Mouse (Mus musculus) macrophage (primary cell): Measurements from ENCODE around the gene Gm8126. TPM values are rescaled to one million over a fixed set of nuclear protein-coding genes. Genes with fewer than 3 reads are reported as not detected.
"Not testable (repeated sequence)": the region's sequence is repeated elsewhere in the genome, so short reads cannot be mapped to it uniquely, and the experiment has no call there.

ENCODE experiments used
- H3K27ac ChIP-seq: fragments of 350-480 bp; formaldehyde crosslinking; 2 replicates; pipeline ENCODE4 v1.9.0; 2021
- H3K36me3 ChIP-seq: fragments of 350-480 bp; formaldehyde crosslinking; 2 replicates; pipeline ENCODE4 v1.9.0; 2021; ENCODE audit errors: inconsistent target
- H3K4me3 ChIP-seq: fragments of 350-480 bp; formaldehyde crosslinking; 2 replicates; pipeline ENCODE4 v1.9.0; 2021; ENCODE audit errors: inconsistent target
- H3K79me2 ChIP-seq: fragments of 350-480 bp; formaldehyde crosslinking; 2 replicates; pipeline ENCODE4 v1.9.0; 2021; ENCODE audit errors: inconsistent target
- WGBS: methylation state at CpG from one replicate; pipeline ENCODE4 v1.1.7; 2026; ENCODE audit warnings: inconsistent platforms; ENCODE audit not compliant: missing documents; 5-methylcytosine and 5-hydroxymethylcytosine counted together
- polyA plus RNA-seq: library from polyadenylated mRNA; stranded (reverse); fragments of 250-400 nt; gene quantifications from 3 replicates; pipeline ENCODE4 v1.2.4, GENCODE M21; 2018; ENCODE audit warnings: inconsistent platforms
- total RNA-seq, 78 experiments: library from RNA; depleted of rRNA; stranded (reverse); fragments of 250-400 nt; gene quantifications; 1 replicate in 9 of 78; 2 replicates in 24 of 78; 3 replicates in 43 of 78; 4 replicates in 2 of 78; pipeline ENCODE4 v1.2.4; 2018; ENCODE audit warnings: inconsistent platforms in 56 of 78

The Gm8126 gene
- not detected for total RNA-seq (2018; cell fraction: chromatin; rRNA removed)
- not detected for total RNA-seq (2018; cell fraction: cytosol; rRNA removed)
- total RNA-seq (2018; cell fraction: nucleus; rRNA removed), result not detected
- not detected in 3 replicates for polyA plus RNA-seq

GRCm38 (mm10) chr14:43258349-43258748 lies at the start of gene Gm8126:
Gm8126 (plus strand) TSS chr14:43258649.
- WGBS, result no CpG with 5 or more reads among the region's 4 CpGs
- H3K36me3 ChIP-seq, H3K27ac ChIP-seq, H3K79me2 ChIP-seq, H3K4me3 ChIP-seq: not testable (repeated sequence)

- not testable (repeated sequence) for H3K79me2 ChIP-seq, H3K4me3 ChIP-seq, H3K36me3 ChIP-seq, H3K27ac ChIP-seq
- no CpG with 5 or more reads among the region's 4 CpGs for WGBS
Observed at GRCm38 (mm10) chr14:43235204-43235603, 23.2 kb upstream of the Gm8126 start, which contains the start of gene Gm8122. Gm8122 (minus strand) TSS chr14:43235304.

DNA sequence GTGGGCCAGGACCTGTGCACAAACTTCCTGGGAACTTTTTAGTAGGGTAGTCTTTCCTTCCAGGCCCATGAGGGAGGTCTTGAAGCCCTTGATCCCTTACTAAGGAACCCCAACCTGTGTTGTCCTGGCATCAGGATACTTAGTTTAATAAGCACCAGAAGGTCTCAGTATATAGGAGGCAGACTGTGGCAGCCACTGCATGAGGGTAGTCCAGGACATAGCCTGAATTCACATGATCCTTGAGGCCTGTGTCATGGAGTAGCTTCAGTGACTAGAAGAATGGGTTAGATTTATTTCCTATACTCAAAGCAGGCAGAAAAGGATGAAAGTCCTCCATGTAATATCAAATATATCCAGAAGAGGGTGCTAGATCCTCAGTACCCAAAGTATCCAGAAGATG lies 20.7 kb upstream of the Gm8126 start:
- H3K27ac ChIP-seq, H3K79me2 ChIP-seq, H3K4me3 ChIP-seq, H3K36me3 ChIP-seq: not testable (repeated sequence)

DNA sequence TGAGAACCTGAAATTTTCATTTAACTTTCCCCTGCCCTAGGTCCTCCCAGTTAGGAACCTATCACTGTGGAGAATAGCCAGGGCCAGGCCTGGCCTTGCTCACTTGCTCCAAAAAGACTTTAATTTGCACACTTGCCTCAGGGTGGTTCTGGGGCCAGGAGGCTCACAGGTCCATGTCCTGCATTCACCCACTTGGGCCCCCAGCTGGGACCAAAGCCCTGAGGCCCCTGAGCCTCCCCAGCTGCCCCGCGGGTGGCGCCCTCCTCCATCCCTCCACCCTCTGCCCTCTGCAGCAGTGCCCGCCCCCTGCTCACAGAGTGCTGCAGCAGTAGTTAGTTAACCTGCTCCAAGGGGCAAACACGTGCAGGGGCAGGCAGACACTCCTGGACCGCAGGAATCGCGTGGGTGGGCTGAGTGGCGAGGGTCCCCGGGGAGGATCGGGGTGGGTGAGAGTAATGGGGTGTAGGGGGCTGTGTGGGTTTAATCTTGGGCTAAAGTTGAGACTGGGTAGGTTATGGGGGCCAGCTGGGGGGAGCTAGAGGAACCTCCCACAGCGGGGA lies 8.8 kb upstream of the Gm8126 start:
- not testable (repeated sequence) for H3K79me2 ChIP-seq, H3K27ac ChIP-seq, H3K36me3 ChIP-seq, H3K4me3 ChIP-seq
- WGBS, result no CpG with 5 or more reads among the region's 12 CpGs

- H3K36me3 ChIP-seq, H3K4me3 ChIP-seq, H3K79me2 ChIP-seq, H3K27ac ChIP-seq: not testable (repeated sequence)
- whole genome bisulfite sequencing, result 40% methylated on average over 4 of the region's 6 CpGs
Observed at GRCm38 (mm10) chr14:43250549-43251253, 7.7 kb upstream of the Gm8126 start.

DNA sequence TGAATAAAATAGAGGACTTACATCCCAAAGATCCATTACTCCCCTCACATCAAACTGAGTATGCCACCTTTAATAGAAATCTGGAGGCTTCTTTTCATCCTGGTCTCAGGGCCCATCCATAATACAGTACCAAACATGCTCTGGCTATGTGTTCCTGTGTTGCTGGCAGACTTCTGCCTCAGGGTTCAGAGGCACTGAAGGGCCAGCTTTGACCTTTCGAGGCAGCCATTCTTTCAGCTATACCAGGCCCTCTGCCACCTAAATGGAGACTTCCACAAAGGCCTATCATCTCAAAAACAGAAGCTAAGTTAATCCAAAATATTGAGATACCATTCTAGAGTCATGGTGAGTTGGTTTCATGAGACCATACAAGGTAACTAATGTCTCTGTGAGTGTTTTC lies 1.9 kb upstream of the Gm8126 start:
- H3K4me3 ChIP-seq, H3K79me2 ChIP-seq, H3K27ac ChIP-seq, H3K36me3 ChIP-seq: not testable (repeated sequence)
- WGBS, result 50% methylated on average over 1 of the region's 1 CpGs

DNA sequence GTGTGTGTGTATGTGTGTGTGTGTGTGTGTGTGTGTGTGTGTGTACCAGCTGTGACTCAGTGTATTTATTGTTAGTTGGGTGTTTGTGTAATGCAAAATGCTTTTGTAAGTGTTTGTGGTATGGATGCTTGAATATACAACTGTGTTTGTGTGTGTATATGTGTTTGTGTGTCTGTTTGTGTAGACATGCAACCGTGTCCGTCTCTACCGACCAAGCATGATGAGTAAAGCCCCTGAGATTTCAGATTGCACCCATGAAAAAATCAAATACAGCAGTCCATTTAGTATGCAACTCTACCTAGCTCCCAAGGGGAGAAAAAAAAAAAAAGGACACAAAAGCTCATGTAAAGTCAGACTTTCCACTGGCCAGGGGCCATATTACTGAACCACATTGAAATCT lies 5.0 kb downstream of the Gm8126 start:
- WGBS, result 90% methylated on average over 2 of the region's 3 CpGs

DNA sequence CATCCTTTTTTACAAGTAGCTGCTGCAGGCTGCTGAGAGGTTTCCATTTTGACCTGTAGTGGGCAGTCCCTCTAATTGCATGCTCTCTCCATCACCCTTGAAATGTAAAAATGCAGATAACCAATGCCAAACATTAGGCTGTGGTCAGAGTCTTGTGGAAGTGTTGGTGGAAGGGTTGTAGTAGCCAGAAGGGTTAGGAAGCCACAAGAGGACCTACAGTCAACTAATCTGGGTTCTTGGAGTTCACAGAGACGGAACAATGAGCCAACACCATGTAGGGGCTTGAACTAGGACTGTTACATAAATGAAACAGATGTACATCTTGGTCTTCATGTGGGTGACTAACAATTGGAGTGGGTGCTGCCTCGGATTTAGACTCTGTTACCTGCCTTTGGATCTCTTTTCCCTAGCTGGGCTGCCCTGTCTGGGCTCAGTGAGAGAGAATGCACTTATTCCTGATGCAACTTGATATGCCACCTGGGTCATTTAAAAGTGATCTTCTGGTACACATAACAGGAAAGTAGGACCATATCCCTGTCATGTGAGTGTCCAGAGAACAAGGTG lies 10.2 kb downstream of the Gm8126 start:
- H3K4me3 ChIP-seq, H3K79me2 ChIP-seq, H3K27ac ChIP-seq, H3K36me3 ChIP-seq: not testable (repeated sequence)
- 38% methylated on average over 2 of the region's 2 CpGs for WGBS

More for the DNA sequence above, 5.0 kb downstream of the Gm8126 start:
- not testable (repeated sequence) for H3K79me2 ChIP-seq, H3K36me3 ChIP-seq, H3K27ac ChIP-seq, H3K4me3 ChIP-seq

- not testable (repeated sequence) for H3K79me2 ChIP-seq, H3K27ac ChIP-seq, H3K4me3 ChIP-seq, H3K36me3 ChIP-seq
- WGBS, result 90% methylated on average over 3 of the region's 3 CpGs
Observed at GRCm38 (mm10) chr14:43269211-43269610, 10.8 kb downstream of the Gm8126 start.

GRCm38 (mm10) chr14:43273161-43273560 lies 14.7 kb downstream of the Gm8126 start:
- not testable (repeated sequence) for H3K36me3 ChIP-seq, H3K4me3 ChIP-seq, H3K79me2 ChIP-seq, H3K27ac ChIP-seq
- WGBS, result 100% methylated on average over 1 of the region's 1 CpGs

GRCm38 (mm10) chr14:43274986-43275511 lies 16.6 kb downstream of the Gm8126 start, which contains the start of gene Gm9732:
Gm9732 (plus strand) TSS chr14:43275036.
- not testable (repeated sequence) for H3K79me2 ChIP-seq, H3K4me3 ChIP-seq, H3K27ac ChIP-seq, H3K36me3 ChIP-seq
- 81% methylated on average over 8 of the region's 8 CpGs for WGBS

DNA sequence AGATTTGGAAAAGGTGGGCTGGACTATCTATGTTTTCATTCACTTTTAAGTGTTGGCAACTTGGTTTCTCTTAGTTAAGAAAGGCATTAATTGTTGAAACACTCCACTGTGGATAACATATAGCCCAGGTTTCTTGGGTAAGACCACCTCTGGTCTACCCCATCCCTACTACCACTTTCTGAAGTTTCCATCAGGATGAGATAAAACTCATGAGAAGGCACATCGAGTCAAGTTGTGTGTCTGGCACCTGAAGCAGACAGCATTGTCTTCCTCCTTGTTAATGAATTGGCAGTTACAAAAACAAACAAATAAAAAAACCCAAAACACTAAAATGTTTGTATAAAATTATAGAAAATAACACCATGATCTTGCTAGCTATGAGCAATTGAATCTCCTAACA lies 17.3 kb downstream of the Gm8126 start:
- H3K4me3 ChIP-seq, H3K36me3 ChIP-seq, H3K79me2 ChIP-seq, H3K27ac ChIP-seq: not testable (repeated sequence)
- WGBS, result 84% methylated on average over 1 of the region's 1 CpGs

DNA sequence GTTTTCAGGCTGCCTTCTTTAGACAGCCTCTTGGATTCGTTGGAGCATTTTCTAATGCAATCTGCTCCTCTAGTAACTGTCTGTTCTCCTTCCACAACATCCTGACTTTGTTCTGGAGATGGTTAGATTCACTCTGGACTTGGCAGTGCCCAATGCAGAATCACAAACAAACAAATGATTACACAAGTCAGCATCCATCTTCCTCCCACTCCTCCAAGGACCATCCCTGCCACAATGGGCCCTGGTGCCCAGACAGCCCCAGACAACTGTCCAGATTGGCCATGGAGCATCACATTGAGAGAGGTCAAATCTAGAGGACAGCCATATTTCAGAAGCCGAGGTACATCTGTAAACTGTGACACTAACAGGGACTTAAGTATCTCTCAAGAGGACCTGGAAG lies 19.0 kb downstream of the Gm8126 start:
- H3K4me3 ChIP-seq, H3K79me2 ChIP-seq, H3K27ac ChIP-seq, H3K36me3 ChIP-seq: not testable (repeated sequence)
- 63% methylated on average over 2 of the region's 2 CpGs for WGBS

DNA sequence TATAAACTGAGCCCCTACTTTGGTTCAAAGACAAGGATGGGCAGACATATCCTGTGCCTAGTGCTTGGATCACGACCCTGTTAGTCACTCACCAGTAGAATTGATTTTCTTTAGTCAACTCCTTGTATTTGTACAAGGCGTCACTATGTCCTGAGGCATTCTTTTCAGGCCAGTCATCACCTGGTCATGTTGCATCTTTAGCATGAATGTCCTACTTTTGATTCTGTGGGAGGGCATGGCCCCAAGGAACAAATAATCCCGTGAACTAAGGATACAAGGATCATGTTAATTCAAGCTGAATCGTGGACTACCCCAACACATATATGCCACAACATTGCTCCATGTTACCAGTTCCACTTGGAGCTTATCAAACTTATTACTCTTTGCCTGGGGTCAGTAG lies 19.7 kb downstream of the Gm8126 start:
- 48% methylated on average over 4 of the region's 4 CpGs for WGBS
- not testable (repeated sequence) for H3K36me3 ChIP-seq, H3K4me3 ChIP-seq, H3K27ac ChIP-seq, H3K79me2 ChIP-seq

- H3K4me3 ChIP-seq, H3K79me2 ChIP-seq, H3K36me3 ChIP-seq, H3K27ac ChIP-seq: not testable (repeated sequence)
- WGBS, result 88% methylated on average over 3 of the region's 3 CpGs
Observed at GRCm38 (mm10) chr14:43278681-43279080, 20.2 kb downstream of the Gm8126 start.
